Mouse (Mus musculus): ENCODE data around the gene Chil1.
A peak's percentile ranks its signal among the peaks of the same experiment; 100 is the strongest.

Chil1 gene

GRCm38 (mm10) chr1:134151655-134152412, 30.1 kb upstream of the Chil1 start:
- no peak for TF ChIP-seq NANOG (IDR thresholded peaks at IDR 0.05; ENCODE audit: borderline replicate concordance, low read length)
- TF ChIP-seq CTCF (conservative IDR thresholded peaks at IDR 0.05; ENCODE audit: low read length), result peak; percentile 85
- no peak overlapping the region for H3K4me3 ChIP-seq (replicated peaks; ENCODE audit: low read length)
- 0 out of 2 replicates have a peak, but pooled peaks cover 7% of the 10 kb centered on the region for H3K27me3 ChIP-seq (ENCODE audit: insufficient read depth, low read length)
- H3K9me3 ChIP-seq (ENCODE audit: low read length), result 0 out of 2 replicates have a peak, but pooled peaks cover 3% of the 10 kb centered on the region
- no peaks in the 10 kb centered on the region for H3K36me3 ChIP-seq (ENCODE audit: insufficient read depth, low read length)
- H3K4me1 ChIP-seq (replicated peaks; ENCODE audit: low read depth, low read length), result peaks cover 17% of the 10 kb centered on the region

- Histone ChIP-seq H3K4me3 (replicated peaks; ENCODE audit: low read length) (no peak overlapping the region), H3K27me3 (ENCODE audit: insufficient read depth, low read length) (0 out of 2 replicates have a peak, but pooled peaks cover 7% of the 10 kb centered on the region), H3K9me3 (ENCODE audit: low read length) (0 out of 2 replicates have a peak, but pooled peaks cover 3% of the 10 kb centered on the region), H3K4me1 (replicated peaks; ENCODE audit: low read depth, low read length) (peaks cover 17% of the 10 kb centered on the region), H3K36me3 (ENCODE audit: insufficient read depth, low read length) (no peaks in the 10 kb centered on the region)
- TF ChIP-seq CTCF (conservative IDR thresholded peaks at IDR 0.05; ENCODE audit: low read length) (no peak), NANOG (IDR thresholded peaks at IDR 0.05; ENCODE audit: borderline replicate concordance, low read length) (no peak), POU5F1 (IDR thresholded peaks at IDR 0.05; ENCODE audit: borderline replicate concordance, low read length) (no peak)
Measured at GRCm38 (mm10) chr1:134152626-134153590, 29.1 kb upstream of the Chil1 start.

GRCm38 (mm10) chr1:134154121-134154520, 27.9 kb upstream of the Chil1 start:
- H3K27me3 ChIP-seq (ENCODE audit: insufficient read depth, low read length), result 0 out of 2 replicates have a peak, but pooled peaks cover 7% of the 10 kb centered on the region
- H3K4me1 ChIP-seq (replicated peaks; ENCODE audit: low read depth, low read length), result peaks cover 17% of the 10 kb centered on the region
- no peaks in the 10 kb centered on the region for H3K36me3 ChIP-seq (ENCODE audit: insufficient read depth, low read length)
- H3K9me3 ChIP-seq (ENCODE audit: low read length), result 0 out of 2 replicates have a peak, but pooled peaks cover 3% of the 10 kb centered on the region
- H3K4me3 ChIP-seq (replicated peaks; ENCODE audit: low read length), result no peak overlapping the region
- TF ChIP-seq NANOG (IDR thresholded peaks at IDR 0.05; ENCODE audit: borderline replicate concordance, low read length), result no peak
- no peak for TF ChIP-seq POU5F1 (IDR thresholded peaks at IDR 0.05; ENCODE audit: borderline replicate concordance, low read length)
- no peak for TF ChIP-seq CTCF (conservative IDR thresholded peaks at IDR 0.05; ENCODE audit: low read length)

DNA sequence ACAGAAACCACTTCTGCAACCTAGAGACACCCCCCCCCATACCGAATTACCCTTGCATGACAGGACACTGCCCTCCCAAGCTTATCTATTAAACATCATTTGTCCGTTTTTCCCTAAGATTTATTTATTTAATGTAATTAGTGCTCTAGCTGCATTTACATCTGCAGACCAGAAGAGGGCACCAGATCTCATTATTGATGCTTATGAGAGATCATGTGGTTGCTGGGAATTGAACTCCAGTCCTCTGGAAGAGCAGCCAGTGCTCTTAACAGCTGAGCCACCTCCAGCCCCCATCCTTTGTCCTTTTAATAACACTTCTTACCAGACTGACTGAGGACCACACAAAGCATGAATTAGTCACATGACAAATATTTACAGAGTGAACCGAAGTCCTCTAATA, 27.3 kb upstream of the Chil1 start:
- Histone ChIP-seq H3K36me3 (ENCODE audit: insufficient read depth, low read length) (no peaks in the 10 kb centered on the region), H3K4me3 (replicated peaks; ENCODE audit: low read length) (no peak overlapping the region), H3K4me1 (replicated peaks; ENCODE audit: low read depth, low read length) (peaks cover 17% of the 10 kb centered on the region), H3K27me3 (ENCODE audit: insufficient read depth, low read length) (peaks cover 7% of the 10 kb centered on the region; the same call in 1 of the 2 replicates), H3K9me3 (ENCODE audit: low read length) (0 out of 2 replicates have a peak, but pooled peaks cover 3% of the 10 kb centered on the region)
- TF ChIP-seq NANOG (IDR thresholded peaks at IDR 0.05; ENCODE audit: borderline replicate concordance, low read length) (no peak), CTCF (conservative IDR thresholded peaks at IDR 0.05; ENCODE audit: low read length) (peak; percentile 71)

DNA sequence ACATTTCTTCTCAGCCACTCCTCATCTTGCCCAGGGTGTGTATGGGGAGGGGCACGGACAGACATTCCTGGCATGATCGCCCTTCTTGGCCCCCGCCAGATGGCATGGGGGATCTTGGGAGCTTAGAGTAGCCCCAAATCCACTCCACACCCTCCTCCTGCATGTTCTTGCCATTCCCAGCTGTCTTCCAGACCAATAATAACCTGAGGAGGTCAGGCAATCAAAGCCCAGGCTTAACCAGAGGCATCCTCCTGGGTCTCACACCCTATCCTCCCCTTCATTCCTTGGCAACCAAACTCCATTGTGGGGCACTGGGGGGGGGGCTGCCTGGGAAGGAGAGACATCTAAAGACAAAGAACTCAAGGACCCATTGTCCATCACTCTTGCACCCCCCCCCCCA, 21.6 kb upstream of the Chil1 start:
- TF ChIP-seq CTCF (conservative IDR thresholded peaks at IDR 0.05; ENCODE audit: low read length) (no peak), POU5F1 (IDR thresholded peaks at IDR 0.05; ENCODE audit: borderline replicate concordance, low read length) (no peak), NANOG (IDR thresholded peaks at IDR 0.05; ENCODE audit: borderline replicate concordance, low read length) (no peak)

DNA sequence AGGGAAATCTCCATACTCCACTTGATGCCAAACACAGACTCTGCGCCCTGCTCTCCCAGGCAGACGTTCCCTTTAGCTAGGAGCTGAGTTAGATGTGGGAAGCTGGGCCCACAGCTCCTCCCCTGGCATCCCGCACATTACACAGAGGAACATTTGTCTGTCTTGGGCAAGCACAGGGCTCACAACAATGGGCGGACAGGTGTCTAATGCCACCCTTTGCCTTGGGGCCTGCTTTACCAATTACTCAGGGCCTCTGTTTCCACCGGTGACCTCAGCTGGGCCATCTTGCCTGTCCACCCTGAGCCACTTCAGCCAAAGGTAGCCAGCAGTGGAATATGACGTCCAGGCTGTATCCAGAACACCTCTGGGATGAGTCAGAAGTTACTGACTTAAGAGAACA, 20.6 kb upstream of the Chil1 start:
- Histone ChIP-seq H3K9me3 (ENCODE audit: low read length) (no peaks in the 10 kb centered on the region), H3K36me3 (ENCODE audit: insufficient read depth, low read length) (no peaks in the 10 kb centered on the region), H3K27me3 (ENCODE audit: insufficient read depth, low read length) (peaks cover under 1% of the 10 kb centered on the region; the same call in 1 of the 2 replicates)

More for the DNA sequence above, 21.6 kb upstream of the Chil1 start:
- Histone ChIP-seq H3K27me3 (ENCODE audit: insufficient read depth, low read length) (no peaks in the 10 kb centered on the region; the same call in 1 of the 2 replicates), H3K9me3 (ENCODE audit: low read length) (no peaks in the 10 kb centered on the region), H3K4me1 (replicated peaks; ENCODE audit: low read depth, low read length) (peaks cover 11% of the 10 kb centered on the region), H3K36me3 (ENCODE audit: insufficient read depth, low read length) (no peaks in the 10 kb centered on the region), H3K4me3 (replicated peaks; ENCODE audit: low read length) (no peak overlapping the region)

DNA sequence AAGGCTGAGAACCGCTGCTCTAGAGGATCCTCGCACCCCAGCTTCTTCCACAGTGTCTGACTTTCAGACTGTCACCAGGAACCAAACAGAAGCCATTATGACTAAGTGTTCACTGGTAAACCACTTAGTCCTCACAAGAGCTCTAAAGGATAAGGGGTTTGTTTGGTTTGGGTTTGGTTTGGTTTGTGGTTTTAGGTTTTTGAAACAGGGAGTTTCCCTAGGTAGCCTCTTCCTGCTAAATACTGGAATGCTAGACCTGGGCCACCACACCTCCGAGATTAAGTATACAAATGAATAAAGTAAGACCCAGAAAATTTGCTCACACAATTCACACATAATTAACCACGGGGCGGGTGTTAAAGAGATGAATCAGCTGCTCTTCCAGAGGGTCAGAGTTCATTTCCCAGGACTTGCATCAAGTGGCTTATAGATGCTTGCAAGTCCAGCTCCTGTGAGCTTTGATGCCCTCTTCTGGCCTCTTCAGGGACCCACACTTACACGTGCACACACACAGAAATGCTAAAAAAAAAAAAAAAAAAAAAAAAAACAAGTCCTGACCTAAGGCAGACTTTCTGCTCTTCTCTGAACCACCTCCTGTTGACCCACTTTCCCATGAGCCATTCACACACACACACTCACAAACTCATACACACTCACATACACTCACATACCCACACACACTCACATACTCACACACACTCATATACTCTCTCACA, 19.3 kb upstream of the Chil1 start:
- H3K27me3 ChIP-seq (ENCODE audit: insufficient read depth, low read length), result peaks cover 3% of the 10 kb centered on the region; the same call in 1 of the 2 replicates
- H3K4me3 ChIP-seq (replicated peaks; ENCODE audit: low read length), result no peak overlapping the region
- H3K9me3 ChIP-seq (ENCODE audit: low read length), result no peaks in the 10 kb centered on the region
- peaks cover 11% of the 10 kb centered on the region for H3K4me1 ChIP-seq (replicated peaks; ENCODE audit: low read depth, low read length)
- H3K36me3 ChIP-seq (ENCODE audit: insufficient read depth, low read length), result no peaks in the 10 kb centered on the region
- TF ChIP-seq NANOG (IDR thresholded peaks at IDR 0.05; ENCODE audit: borderline replicate concordance, low read length) (no peak), POU5F1 (IDR thresholded peaks at IDR 0.05; ENCODE audit: borderline replicate concordance, low read length) (no peak), CTCF (conservative IDR thresholded peaks at IDR 0.05; ENCODE audit: low read length) (no peak)

More for the DNA sequence above, 20.6 kb upstream of the Chil1 start:
- peaks cover 11% of the 10 kb centered on the region for H3K4me1 ChIP-seq (replicated peaks; ENCODE audit: low read depth, low read length)
- TF ChIP-seq POU5F1 (IDR thresholded peaks at IDR 0.05; ENCODE audit: borderline replicate concordance, low read length) (no peak), NANOG (IDR thresholded peaks at IDR 0.05; ENCODE audit: borderline replicate concordance, low read length) (no peak), CTCF (conservative IDR thresholded peaks at IDR 0.05; ENCODE audit: low read length) (no peak)
- H3K4me3 ChIP-seq (replicated peaks; ENCODE audit: low read length), result no peak overlapping the region

All from E14TG2a.4 (cell line).